ENCODE assay signal across 15 mouse cellular contexts in genomic region chr3:136611682-136612081, GRCm38 (mm10). TPM values are rescaled to one million over a fixed set of nuclear protein-coding genes. Genes with fewer than 3 reads are reported as not detected.
DNase-seq lines count a peak whose midpoint lies in the region; ATAC-seq and TF ChIP-seq lines count a peak whose summit lies in the region.
"Had no signal": no experiment of that assay in that cellular context is flagged by ENCODE, and none has a peak within 500 bp of the region (broad histone marks: within the 10 kb centered on the region; RNA-seq: fewer than 3 reads in every experiment).

No protein-coding gene starts in this region.

- no peak for ATAC-seq in kidney, postnatal 0 days (replicated peaks; ENCODE audit: low FRiP score, low read depth)
- no peak for ATAC-seq in forebrain, embryonic 13.5 days
- ATAC-seq in forebrain, embryonic 14.5 days, result no peak
- ATAC-seq: hindbrain, embryonic 16.5 days; liver, postnatal 0 days; midbrain, embryonic 13.5 days had no signal

- no peaks in the 10 kb centered on the region for H3K9me3 ChIP-seq in kidney, postnatal 0 days (replicated peaks; ENCODE audit: low read length)
- no peaks in the 10 kb centered on the region for H3K9me3 ChIP-seq in forebrain, embryonic 13.5 days (replicated peaks)
- H3K9me3 ChIP-seq in forebrain, embryonic 14.5 days (replicated peaks; ENCODE audit: control insufficient read depth, low read length), result no peaks in the 10 kb centered on the region
- H3K9me3 ChIP-seq: limb, embryonic 13.5 days; midbrain, embryonic 13.5 days; neural tube, embryonic 13.5 days had no signal

- peak; percentile 10 for DNase-seq in kidney, postnatal 0 days (ENCODE audit: low spot score)
- no peak for DNase-seq in kidney, adult 9 months
- DNase-seq in spleen, postnatal 36 days (ENCODE audit: low spot score in 2 of 2), result peak; percentile 34 to 36
- no peak for DNase-seq in spleen, postnatal 10 days (ENCODE audit: low spot score in 2 of 2)
- DNase-seq in natural killer cell, adult 2 months (ENCODE audit: low spot score in 2 of 2), result peak; percentile 49 to 50
- DNase-seq in adrenal gland, postnatal 25 days, result no peak
- no peak for DNase-seq in forebrain, embryonic 14.5 days (ENCODE audit: low spot score)
- DNase-seq: cerebellum, postnatal 36 days; heart, postnatal 10 days; liver, postnatal 0 days had no signal

- H3K36me3 ChIP-seq in kidney, postnatal 0 days (ENCODE audit: insufficient read depth, low read length), result no peaks in the 10 kb centered on the region
- H3K36me3 ChIP-seq in forebrain, embryonic 13.5 days (ENCODE audit: poor library complexity, severe bottlenecking), result no peaks in the 10 kb centered on the region
- no peaks in the 10 kb centered on the region for H3K36me3 ChIP-seq in forebrain, embryonic 14.5 days (ENCODE audit: control insufficient read depth, insufficient read depth, low read length)
- H3K36me3 ChIP-seq: limb, embryonic 13.5 days; midbrain, embryonic 13.5 days; neural tube, embryonic 13.5 days had no signal

- H3K4me3 ChIP-seq in kidney, postnatal 0 days (replicated peaks; ENCODE audit: low read depth, low read length), result no peak overlapping the region
- no peak overlapping the region for H3K4me3 ChIP-seq in forebrain, embryonic 13.5 days
- no peak overlapping the region for H3K4me3 ChIP-seq in forebrain, embryonic 14.5 days (ENCODE audit: low read depth, low read length)
- H3K4me3 ChIP-seq: limb, embryonic 13.5 days; midbrain, embryonic 13.5 days; neural tube, embryonic 13.5 days had no signal

- peaks cover 9% of the 10 kb centered on the region for H3K4me1 ChIP-seq in kidney, postnatal 0 days (replicated peaks; ENCODE audit: insufficient read depth, low read length)
- H3K4me1 ChIP-seq in forebrain, embryonic 13.5 days, result no peaks in the 10 kb centered on the region
- H3K4me1 ChIP-seq in forebrain, embryonic 14.5 days (ENCODE audit: control insufficient read depth, insufficient read depth, low read length), result no peaks in the 10 kb centered on the region

- H3K27me3 ChIP-seq in kidney, postnatal 0 days (ENCODE audit: insufficient read depth, low read length), result no peaks in the 10 kb centered on the region
- no peaks in the 10 kb centered on the region for H3K27me3 ChIP-seq in forebrain, embryonic 13.5 days
- no peaks in the 10 kb centered on the region for H3K27me3 ChIP-seq in forebrain, embryonic 14.5 days (replicated peaks; ENCODE audit: control insufficient read depth, insufficient read depth, low read length)
- H3K27me3 ChIP-seq: limb, embryonic 13.5 days; midbrain, embryonic 13.5 days; neural tube, embryonic 13.5 days had no signal

- no peak overlapping the region for H3K9ac ChIP-seq in kidney, postnatal 0 days (ENCODE audit: low read depth, low read length)
- H3K9ac ChIP-seq in forebrain, embryonic 13.5 days, result no peak overlapping the region
- H3K9ac ChIP-seq in forebrain, embryonic 14.5 days (ENCODE audit: low read length), result no peak overlapping the region
- H3K9ac ChIP-seq: limb, embryonic 13.5 days; liver, postnatal 0 days; midbrain, embryonic 13.5 days; neural tube, embryonic 13.5 days had no signal

- H3K4me2 ChIP-seq in kidney, postnatal 0 days (ENCODE audit: low read length), result no peak overlapping the region
- H3K4me2 ChIP-seq in forebrain, embryonic 13.5 days, result no peak overlapping the region
- H3K4me2 ChIP-seq in forebrain, embryonic 14.5 days (ENCODE audit: low read length), result no peak overlapping the region
- H3K4me2 ChIP-seq: limb, embryonic 13.5 days; midbrain, embryonic 13.5 days; neural tube, embryonic 13.5 days had no signal

- no peak for TF ChIP-seq CTCF in kidney, postnatal 0 days (IDR thresholded peaks at IDR 0.05; ENCODE audit: low read depth)

- H3K27ac ChIP-seq in kidney, postnatal 0 days, result no peak overlapping the region
- no peak overlapping the region for H3K27ac ChIP-seq in forebrain, embryonic 13.5 days
- H3K27ac ChIP-seq in forebrain, embryonic 14.5 days (ENCODE audit: low read depth, low read length), result no peak overlapping the region
- H3K27ac ChIP-seq: limb, embryonic 13.5 days; midbrain, embryonic 13.5 days; neural tube, embryonic 13.5 days had no signal

- 78% methylated on average over 4 of the region's 4 CpGs for WGBS in kidney, postnatal 0 days
- 89% methylated on average over 4 of the region's 4 CpGs for WGBS in forebrain, embryonic 13.5 days
- 94% methylated on average over 4 of the region's 4 CpGs for WGBS in forebrain, embryonic 14.5 days

RNA-seq across cellular contexts. Expression of gene Ppp3ca, which starts 58.2 kb away (rescaled TPM):
- 60.7 and 66.1 TPM in 2 replicates for polyA plus RNA-seq in kidney, postnatal 0 days (2015; fragmentation: Nextera tagmentation; extraction: Ambion mirVana)
- 68.9 and 78.4 TPM in 2 replicates for total RNA-seq in adrenal gland, postnatal 25 days (2021)
- polyA plus RNA-seq in forebrain, embryonic 13.5 days (2015; fragmentation: Nextera tagmentation; extraction: Ambion mirVana), result 82.4 and 82.8 TPM in 2 replicates
- polyA plus RNA-seq in forebrain, embryonic 14.5 days (2014; fragmentation: Nextera tagmentation; extraction: Ambion mirVana), result 84.4 and 111 TPM in 2 replicates

Comparison
In these comparisons a context has a peak if more than half of its experiments do, and no peak if none do; other contexts are left out.
1. DNase-seq: peak in kidney, postnatal 0 days (single experiment), spleen, postnatal 36 days (2 of 2) and natural killer cell, adult 2 months (2 of 2); none in kidney, adult 9 months (single experiment), spleen, postnatal 10 days (0 of 2), adrenal gland, postnatal 25 days (single experiment) and forebrain, embryonic 14.5 days (single experiment).